Mouse (Mus musculus) kidney, postnatal 14 days (tissue): ENCODE measurements around the gene Gm11032.
"Not testable (repeated sequence)": the region's sequence is repeated elsewhere in the genome, so short reads cannot be mapped to it uniquely, and the experiment has no call there.

Source experiments
- DNase-seq: peaks from one replicate; pipeline ENCODE4 v3.0.0; 2022; ENCODE audit warnings: mixed read lengths

Gene Gm11032

DNA sequence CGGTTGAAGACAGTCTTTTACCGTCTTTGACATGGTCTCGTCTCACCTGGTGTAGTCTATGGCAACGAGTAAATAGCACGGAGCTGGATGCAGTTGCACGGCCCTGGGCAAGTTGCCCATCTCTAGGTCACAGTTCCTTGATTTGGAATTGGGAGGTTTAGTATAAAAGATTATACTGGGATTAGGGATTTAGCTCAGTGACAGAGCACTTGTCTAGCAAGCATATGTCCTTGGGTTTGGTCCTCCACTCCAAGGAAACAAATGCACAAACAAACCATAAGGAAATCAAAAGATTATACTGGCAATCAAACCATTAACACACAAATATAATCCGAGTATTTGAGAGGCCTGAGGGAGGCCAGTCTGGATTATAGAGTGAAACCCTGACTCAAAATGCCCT lies 7.8 kb downstream of the Gm11032 start:
- DNase-seq: no peak

DNA sequence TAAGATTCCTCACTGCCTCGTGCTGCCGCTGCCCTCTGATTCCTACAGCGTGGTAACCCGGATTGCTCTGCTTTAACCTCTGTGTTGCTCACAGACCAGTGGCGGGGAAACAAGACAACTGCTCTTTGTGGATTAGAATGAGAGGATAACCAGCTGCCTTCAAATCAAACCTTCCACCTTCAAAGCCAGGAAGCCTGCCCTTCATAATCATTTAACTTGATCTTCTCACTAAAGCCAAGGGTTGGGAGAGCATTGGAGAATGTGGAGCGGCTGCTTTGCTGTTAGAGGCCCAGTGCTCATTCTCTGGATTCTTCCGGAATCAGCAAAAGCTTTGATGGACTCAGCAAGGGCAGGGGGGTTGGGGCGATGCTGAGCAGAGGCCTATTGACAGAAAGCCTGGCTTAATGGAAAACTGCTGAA lies 10.0 kb downstream of the Gm11032 start:
- DNase-seq: peak; percentile 60

DNA sequence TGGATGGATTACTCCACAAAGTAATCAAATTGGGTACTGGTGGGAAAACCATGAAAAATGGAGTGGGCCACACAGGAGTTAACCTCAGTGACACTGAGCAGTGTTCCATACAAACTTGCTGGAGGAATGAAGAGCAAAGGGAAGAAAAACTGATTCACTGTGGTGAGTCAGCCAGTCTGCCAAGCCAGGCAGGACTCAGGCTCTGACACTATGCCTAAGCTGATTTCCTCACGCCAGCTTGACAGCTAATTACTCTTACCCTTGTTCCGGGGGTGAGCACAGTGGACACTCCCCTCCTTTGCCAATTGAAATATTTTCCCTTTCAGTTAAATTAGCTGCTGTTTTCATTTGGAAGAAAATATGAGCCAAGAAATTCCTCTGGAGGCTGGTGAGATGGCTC lies 13.6 kb downstream of the Gm11032 start:
- no peak for DNase-seq

DNA sequence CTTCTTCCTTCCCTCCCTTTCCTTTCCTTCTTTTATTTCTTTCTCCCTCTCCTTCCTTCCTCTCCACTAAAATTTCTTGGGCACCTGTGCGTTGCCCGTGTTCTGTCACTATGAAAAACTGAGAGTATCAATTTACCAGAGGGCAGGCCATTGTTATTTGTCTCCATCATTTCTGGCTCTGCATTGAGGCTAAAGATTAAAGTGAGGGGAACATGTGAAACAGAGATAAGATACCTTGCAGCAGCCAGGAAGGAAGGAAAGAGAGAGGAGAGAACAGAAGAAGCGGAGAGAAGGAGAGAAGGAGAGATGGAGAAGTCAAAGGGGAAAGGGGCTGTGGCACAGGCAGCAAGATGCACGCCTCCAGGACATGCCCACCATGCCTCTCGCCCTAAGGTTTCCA lies 14.5 kb downstream of the Gm11032 start:
- DNase-seq: no peak

DNA sequence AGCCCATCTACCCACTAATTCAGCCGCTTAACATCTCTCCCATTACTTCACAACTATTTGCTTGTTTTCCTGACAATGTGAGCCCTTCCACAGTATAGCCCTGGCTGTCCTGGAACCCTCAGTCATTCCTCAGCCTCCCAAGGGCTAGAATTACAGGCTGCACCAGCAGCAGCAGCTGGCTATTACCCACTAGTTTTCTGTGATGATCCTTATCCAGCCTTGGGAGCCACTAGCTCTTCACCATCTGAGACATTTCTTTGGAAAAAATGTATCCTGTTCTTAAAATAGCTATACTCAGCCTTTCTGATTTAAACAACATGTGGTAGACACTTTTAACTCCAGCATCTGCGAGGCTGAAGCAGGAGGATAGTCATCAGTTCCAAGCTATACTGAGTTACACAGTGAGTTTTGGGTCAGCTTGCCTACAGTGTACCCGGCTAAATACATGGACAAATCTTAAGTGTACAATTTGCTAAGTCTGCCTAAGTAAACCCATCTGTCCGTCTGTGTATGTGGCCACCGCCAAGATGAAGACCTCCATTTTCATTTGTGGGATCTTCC lies 17.0 kb downstream of the Gm11032 start:
- no peak for DNase-seq

DNA sequence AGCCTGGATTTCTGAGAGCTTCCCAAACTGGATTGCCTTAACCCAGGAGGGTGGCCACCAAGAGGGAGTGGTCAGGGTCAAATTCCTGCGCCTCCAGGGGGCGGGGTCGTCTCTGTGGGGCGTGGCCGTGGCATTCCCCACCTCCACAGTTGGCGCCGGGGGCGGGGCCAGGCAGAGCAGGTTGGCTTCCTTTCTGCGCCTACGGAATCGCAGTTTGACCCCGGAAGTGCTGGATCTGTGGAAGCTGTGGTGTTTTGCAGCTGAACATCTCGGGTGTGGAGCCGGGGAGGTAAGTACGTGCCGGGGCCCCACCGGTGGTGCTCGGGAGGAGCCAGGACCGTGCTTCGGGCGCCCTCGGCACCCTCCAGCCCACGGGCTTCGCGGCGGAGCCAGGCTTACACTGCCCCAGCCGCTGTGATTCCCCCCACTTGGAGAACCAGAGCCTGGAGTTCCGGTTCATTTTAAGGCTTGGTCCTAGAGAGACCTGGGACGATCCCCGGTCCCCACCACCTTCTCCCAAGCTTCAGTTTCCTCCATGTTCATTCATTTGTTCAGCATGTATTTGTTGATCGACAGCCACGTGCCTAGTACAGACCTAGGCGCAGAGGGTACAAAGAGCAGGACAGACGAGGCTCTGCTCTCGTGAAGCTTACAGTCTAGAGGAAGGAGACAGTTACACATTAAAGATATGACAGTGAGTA lies 17.8 kb downstream of the Gm11032 start, which contains the start of gene Ascc2:
Ascc2 (plus strand) TSS at position 214 of the 701 bp plus-strand sequence.
- DNase-seq: peak; percentile 98

DNA sequence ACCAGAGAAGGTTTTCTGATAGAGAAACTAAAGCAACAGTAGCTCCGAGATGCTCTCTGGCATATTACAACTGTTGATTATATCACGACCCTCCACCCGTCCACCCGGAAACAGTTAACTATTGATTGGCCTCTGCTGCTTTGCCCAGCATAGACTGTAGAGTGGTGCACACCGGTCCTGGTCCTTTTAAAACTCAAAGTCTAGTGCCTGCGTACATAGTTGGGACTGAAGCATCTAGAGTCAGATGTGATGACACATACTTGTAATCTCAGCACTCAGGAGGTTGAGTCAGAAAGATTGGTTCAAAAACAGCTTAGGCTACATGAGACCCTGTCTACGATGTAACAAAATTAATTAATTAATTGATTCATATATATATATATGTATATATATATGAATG lies 18.4 kb downstream of the Gm11032 start:
- no peak for DNase-seq

DNA sequence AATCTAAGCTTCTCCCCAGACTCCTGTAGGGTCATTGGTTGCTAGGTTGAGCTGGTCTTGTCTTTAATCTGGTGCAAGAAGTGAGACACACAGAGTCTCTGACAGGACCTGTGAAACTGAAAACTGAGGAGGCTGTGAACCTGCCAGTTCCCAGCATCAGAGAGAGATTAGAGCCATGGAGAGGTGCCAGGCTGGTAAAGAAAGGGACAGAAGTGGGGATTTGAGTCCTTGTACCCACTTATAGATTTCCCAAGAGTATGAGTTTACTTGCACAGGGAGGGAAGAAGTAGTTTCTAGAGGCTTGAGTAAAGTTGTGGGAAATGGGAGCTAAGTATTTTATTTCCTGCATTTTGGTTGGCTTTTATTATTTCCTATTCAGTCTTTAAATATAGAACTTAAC lies 21.3 kb downstream of the Gm11032 start:
- DNase-seq: no peak

DNA sequence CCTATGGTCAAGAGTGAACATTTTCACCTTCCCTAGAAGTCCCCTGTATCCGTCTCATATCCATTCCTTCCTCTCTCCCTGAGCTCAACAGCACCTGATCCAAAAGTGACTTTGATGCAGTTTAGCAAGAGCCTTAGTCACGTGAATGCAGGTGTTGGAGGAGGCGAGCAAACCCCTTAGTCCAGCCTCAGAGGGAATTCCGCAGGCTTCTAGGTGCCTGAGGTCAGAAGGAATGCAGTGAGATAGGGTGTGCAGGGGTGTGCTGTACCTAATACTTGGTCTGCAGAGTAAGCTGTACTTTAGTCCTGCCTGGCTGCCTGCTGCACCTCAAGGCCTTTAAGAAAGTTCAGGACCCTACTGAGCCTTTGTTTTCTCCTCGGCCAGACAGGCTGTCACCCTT lies 23.9 kb downstream of the Gm11032 start:
- DNase-seq: no peak

DNA sequence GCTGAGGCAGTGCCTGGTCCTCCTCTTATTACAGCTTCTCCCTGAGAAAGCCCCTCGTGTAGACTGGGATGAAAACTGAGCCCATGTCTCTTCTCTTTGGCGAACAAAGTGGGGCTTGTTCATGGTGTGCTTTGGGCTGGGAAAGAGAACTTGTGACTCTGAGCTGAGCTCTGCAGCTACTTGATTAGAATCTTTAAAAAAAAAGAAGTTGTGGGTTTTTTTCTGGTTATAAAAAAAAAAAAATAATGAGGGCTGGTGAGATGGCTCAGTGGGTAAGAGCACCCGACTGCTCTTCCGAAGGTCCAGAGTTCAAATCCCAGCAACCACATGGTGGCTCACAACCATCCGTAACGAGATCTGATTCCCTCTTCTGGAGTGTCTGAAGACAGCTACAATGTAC lies 25.3 kb downstream of the Gm11032 start:
- DNase-seq: not testable (repeated sequence)

DNA sequence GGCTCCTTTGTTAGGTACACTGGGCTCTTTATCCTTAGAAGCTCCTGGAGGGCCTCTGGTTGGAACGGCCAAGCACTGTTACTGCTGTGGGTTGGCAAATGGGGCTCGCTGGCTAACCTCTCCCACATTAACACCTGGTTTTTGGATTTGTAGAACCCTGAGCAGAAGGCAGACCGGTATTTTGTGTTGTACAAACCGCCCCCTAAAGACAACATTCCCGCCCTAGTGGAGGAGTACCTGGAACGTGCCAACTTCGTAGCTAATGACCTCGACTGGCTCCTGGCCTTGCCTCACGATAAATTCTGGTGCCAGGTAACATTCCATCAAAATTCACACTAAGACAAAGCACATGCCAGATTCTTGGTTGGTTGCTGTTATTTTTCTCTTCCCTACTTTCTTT lies 26.5 kb downstream of the Gm11032 start:
- DNase-seq: no peak

DNA sequence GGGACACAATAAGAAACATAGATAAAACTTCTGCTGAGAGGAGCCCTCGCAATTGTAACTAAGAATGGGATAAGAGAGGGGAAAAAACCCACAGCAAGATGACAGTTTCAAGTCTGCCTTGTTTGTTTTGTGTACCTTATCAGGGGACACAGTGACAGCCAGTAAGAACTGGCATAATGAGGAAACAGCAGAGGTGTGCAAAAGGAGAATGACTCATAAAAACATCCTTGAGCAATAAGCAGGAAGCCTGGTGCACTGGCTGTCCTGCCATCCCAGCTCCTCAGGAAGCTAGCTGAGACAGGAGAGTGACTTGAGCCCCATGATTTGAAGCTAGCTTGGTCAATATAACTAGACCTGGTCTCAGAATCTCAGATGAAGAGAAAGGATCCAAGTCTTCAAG lies 40.0 kb downstream of the Gm11032 start:
- no peak for DNase-seq

DNA sequence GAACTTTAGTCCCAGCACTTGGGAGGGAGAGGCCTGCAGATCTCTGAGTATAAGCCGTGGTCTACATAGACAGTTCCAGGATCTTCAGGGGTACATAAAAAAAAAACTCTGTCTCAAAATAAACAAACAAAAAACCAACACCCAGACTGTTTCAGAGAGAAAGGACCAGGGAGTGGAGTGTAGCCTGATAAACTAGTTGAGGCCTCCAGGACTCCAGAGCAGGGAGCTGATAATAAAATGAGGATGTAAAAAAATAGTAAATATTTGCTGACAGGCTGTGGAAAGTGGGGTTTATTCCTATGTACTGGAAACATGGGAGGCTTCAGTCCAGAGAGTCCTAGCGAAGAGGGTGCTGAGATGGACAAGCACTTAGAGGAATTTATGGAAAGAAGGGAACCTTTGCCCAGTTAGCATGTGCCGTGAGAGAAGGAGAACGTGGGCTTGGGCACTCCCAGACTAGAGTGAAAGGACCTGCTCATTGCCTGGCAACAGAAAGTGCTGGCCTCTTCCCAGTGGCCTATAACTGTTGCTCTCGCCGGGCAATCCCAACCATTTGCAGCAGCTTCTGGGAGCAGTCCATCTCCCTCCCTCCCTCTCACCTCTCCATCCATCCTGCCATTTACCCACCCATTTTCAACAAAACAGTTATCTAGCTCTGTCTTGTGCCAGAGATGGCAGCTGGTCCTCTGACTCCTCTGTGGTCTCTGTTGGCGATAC lies 40.6 kb downstream of the Gm11032 start:
- no peak for DNase-seq

DNA sequence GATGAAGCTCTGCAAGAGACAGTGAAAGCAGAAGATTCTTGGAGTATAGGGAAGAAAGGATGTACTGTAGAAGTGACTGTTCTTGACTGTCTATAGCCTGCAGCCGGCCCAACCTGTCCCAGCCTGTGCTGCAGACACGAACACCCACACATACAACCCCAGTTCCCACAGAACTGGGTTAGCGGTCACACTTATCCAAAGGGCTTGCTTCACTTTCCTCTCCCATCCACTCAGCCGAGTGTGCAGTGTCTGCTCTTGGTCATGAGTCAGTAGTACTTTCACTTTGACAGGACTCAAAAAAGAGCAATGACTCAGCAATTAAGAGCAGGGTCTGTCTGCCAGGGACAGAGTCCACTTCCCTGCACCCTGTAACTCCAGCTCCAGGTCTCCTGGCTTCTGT lies 41.5 kb downstream of the Gm11032 start:
- no peak for DNase-seq

DNA sequence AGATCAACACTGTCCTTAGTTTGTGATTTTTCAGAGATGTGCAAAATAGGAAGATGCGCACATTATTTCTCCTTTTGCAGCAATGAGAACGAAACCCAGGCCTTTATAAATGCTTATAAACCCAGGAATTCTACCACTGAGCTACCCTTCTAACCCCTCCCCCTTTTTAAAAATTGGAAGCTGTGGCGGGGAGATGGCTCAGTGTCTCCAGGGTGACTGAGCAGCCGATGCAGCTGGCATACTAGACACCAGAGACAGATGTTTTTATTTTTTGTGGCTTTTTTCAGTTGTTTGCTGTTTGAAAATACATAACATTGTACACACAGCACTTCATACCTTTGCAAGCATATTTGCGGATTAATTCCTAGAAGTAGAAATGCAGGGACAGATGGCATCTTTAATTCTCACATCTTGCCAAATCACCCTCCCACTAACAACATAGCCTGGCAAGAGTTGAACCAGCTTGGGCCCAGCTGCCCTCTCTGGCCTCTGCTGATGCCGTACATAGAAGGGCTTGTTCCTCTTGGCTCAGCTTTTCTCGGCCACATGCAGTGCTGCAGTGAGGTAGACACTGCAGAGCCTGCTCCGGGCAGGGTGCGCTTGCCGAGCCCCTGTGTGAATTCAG lies 42.1 kb downstream of the Gm11032 start:
- DNase-seq: no peak

DNA sequence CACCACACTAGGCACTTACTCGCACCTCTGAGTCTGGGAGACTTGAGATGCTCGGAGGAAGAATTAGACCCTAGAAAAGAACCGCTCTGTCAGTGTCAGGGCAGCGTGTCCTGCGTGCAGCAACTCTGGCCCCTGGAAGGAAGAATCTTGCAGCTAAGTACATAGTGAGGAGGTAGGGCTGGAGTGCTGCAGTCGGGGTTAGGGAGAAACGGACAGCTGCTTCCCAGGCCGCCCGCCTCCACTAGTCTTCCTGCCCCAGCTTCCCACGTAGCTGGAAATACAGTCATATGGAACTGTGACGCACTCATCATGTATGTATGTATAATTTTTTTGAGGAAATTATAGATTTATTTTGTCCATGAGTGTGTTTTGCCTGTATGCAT lies 42.6 kb downstream of the Gm11032 start:
- DNase-seq: no peak
